14 mouse cellular contexts compared by ENCODE assay signal in genomic region chr5:130272344-130272743, GRCm38 (mm10). TPM values are rescaled to one million over a fixed set of nuclear protein-coding genes. Genes with fewer than 3 reads are reported as not detected.
DNase-seq lines count a peak whose midpoint lies in the region; ATAC-seq and TF ChIP-seq lines count a peak whose summit lies in the region.
"Had no signal": no experiment of that assay in that cellular context is flagged by ENCODE, and none has a peak within 500 bp of the region (broad histone marks: within the 10 kb centered on the region; RNA-seq: fewer than 3 reads in every experiment).

No protein-coding gene starts in this region.

- no peaks in the 10 kb centered on the region for H3K27me3 ChIP-seq in hindbrain, postnatal 0 days (ENCODE audit: insufficient read depth, low read length)
- no peaks in the 10 kb centered on the region for H3K27me3 ChIP-seq in hindbrain, embryonic 13.5 days
- H3K27me3 ChIP-seq in midbrain, postnatal 0 days (ENCODE audit: insufficient read depth, low read length) = no peaks in the 10 kb centered on the region
- no peaks in the 10 kb centered on the region for H3K27me3 ChIP-seq in midbrain, embryonic 11.5 days (ENCODE audit: control insufficient read depth, insufficient read depth, low read length)
- H3K27me3 ChIP-seq: heart, embryonic 15.5 days; midbrain, embryonic 15.5 days had no signal

- no peak overlapping the region for H3K27ac ChIP-seq in hindbrain, postnatal 0 days
- H3K27ac ChIP-seq in hindbrain, embryonic 13.5 days = no peak overlapping the region
- H3K27ac ChIP-seq in midbrain, postnatal 0 days (ENCODE audit: low read depth, low read length) = no peak overlapping the region
- no peak overlapping the region for H3K27ac ChIP-seq in midbrain, embryonic 11.5 days (ENCODE audit: low read depth, low read length)
- H3K27ac ChIP-seq: heart, embryonic 15.5 days; midbrain, embryonic 15.5 days had no signal

- peaks cover 12% of the 10 kb centered on the region for H3K36me3 ChIP-seq in hindbrain, postnatal 0 days (ENCODE audit: insufficient read depth, low read length)
- peaks cover 81% of the 10 kb centered on the region for H3K36me3 ChIP-seq in hindbrain, embryonic 13.5 days
- peaks cover 23% of the 10 kb centered on the region for H3K36me3 ChIP-seq in midbrain, postnatal 0 days (ENCODE audit: insufficient read depth, low read length)
- peaks cover 13% of the 10 kb centered on the region for H3K36me3 ChIP-seq in midbrain, embryonic 11.5 days (ENCODE audit: control insufficient read depth, insufficient read depth, low read length)

- H3K9me3 ChIP-seq in hindbrain, postnatal 0 days (ENCODE audit: low read length) = no peaks in the 10 kb centered on the region
- no peaks in the 10 kb centered on the region for H3K9me3 ChIP-seq in hindbrain, embryonic 13.5 days
- no peaks in the 10 kb centered on the region for H3K9me3 ChIP-seq in midbrain, postnatal 0 days (ENCODE audit: low read length)
- no peaks in the 10 kb centered on the region for H3K9me3 ChIP-seq in midbrain, embryonic 11.5 days (ENCODE audit: control insufficient read depth, low read length)
- H3K9me3 ChIP-seq: G1E; heart, embryonic 15.5 days; midbrain, embryonic 15.5 days had no signal

- ATAC-seq in hindbrain, postnatal 0 days = no peak
- no peak for ATAC-seq in hindbrain, embryonic 13.5 days (ENCODE audit: low FRiP score)
- no peak for ATAC-seq in midbrain, postnatal 0 days (ENCODE audit: low FRiP score)
- ATAC-seq in midbrain, embryonic 11.5 days (ENCODE audit: low FRiP score) = no peak
- ATAC-seq: midbrain, embryonic 15.5 days had no signal

- no peak overlapping the region for H3K4me3 ChIP-seq in hindbrain, postnatal 0 days (ENCODE audit: low read length)
- H3K4me3 ChIP-seq in hindbrain, embryonic 13.5 days = no peak overlapping the region
- H3K4me3 ChIP-seq in midbrain, postnatal 0 days (ENCODE audit: low read depth, low read length) = no peak overlapping the region
- no peak overlapping the region for H3K4me3 ChIP-seq in midbrain, embryonic 11.5 days (ENCODE audit: low read depth, low read length)
- H3K4me3 ChIP-seq: heart, embryonic 15.5 days; midbrain, embryonic 15.5 days had no signal

- H3K4me1 ChIP-seq in hindbrain, postnatal 0 days (ENCODE audit: insufficient read depth, low read length) = no peaks in the 10 kb centered on the region
- H3K4me1 ChIP-seq in hindbrain, embryonic 13.5 days (replicated peaks) = no peaks in the 10 kb centered on the region
- no peaks in the 10 kb centered on the region for H3K4me1 ChIP-seq in midbrain, postnatal 0 days (ENCODE audit: insufficient read depth, low read length)
- no peaks in the 10 kb centered on the region for H3K4me1 ChIP-seq in midbrain, embryonic 11.5 days (ENCODE audit: control insufficient read depth, insufficient read depth, low read length)
- H3K4me1 ChIP-seq: heart, embryonic 15.5 days; midbrain, embryonic 15.5 days had no signal

- TF ChIP-seq CTCF in hindbrain, postnatal 0 days (IDR thresholded peaks at IDR 0.05; ENCODE audit: low read depth) = peak; percentile 36; the same call in 1 of the 2 replicates
- peak; percentile 55 for TF ChIP-seq CTCF in midbrain, postnatal 0 days (IDR thresholded peaks at IDR 0.05)

- DNase-seq in hindbrain, postnatal 0 days (ENCODE audit: low spot score) = no peak
- no peak for DNase-seq in midbrain, postnatal 0 days (ENCODE audit: low spot score)
- no peak for DNase-seq in midbrain, embryonic 11.5 days (ENCODE audit: low spot score, missing footprints)
- DNase-seq in R1 (ENCODE audit: low read depth, low spot score) = peak; percentile 60
- peak; percentile 9 for DNase-seq in mesoderm, embryonic 11.5 days (ENCODE audit: low read depth, low spot score)
- no peak for DNase-seq in gastrocnemius, postnatal 10 days
- DNase-seq in kidney, postnatal 14 days = no peak
- DNase-seq: cerebellum, adult 11-12 months; lung, adult 18-20 months; thymus, postnatal 36 days had no signal

- WGBS in hindbrain, postnatal 0 days = 97% methylated on average over 1 of the region's 1 CpGs
- WGBS in hindbrain, embryonic 13.5 days = 91% methylated on average over 1 of the region's 1 CpGs
- WGBS in midbrain, postnatal 0 days = 100% methylated on average over 1 of the region's 1 CpGs
- WGBS in midbrain, embryonic 11.5 days = 83% methylated on average over 1 of the region's 1 CpGs

- no peak overlapping the region for H3K4me2 ChIP-seq in hindbrain, postnatal 0 days (ENCODE audit: low read depth, low read length)
- no peak overlapping the region for H3K4me2 ChIP-seq in hindbrain, embryonic 13.5 days
- H3K4me2 ChIP-seq in midbrain, postnatal 0 days (ENCODE audit: low read depth, low read length, poor library complexity, severe bottlenecking) = no peak overlapping the region
- no peak overlapping the region for H3K4me2 ChIP-seq in midbrain, embryonic 11.5 days
- H3K4me2 ChIP-seq: heart, embryonic 15.5 days; midbrain, embryonic 15.5 days had no signal

- H3K9ac ChIP-seq in hindbrain, postnatal 0 days (replicated peaks; ENCODE audit: low read length) = no peak overlapping the region
- H3K9ac ChIP-seq in hindbrain, embryonic 13.5 days = no peak overlapping the region
- no peak overlapping the region for H3K9ac ChIP-seq in midbrain, postnatal 0 days (replicated peaks; ENCODE audit: low read length, poor library complexity, severe bottlenecking)
- no peak overlapping the region for H3K9ac ChIP-seq in midbrain, embryonic 11.5 days (ENCODE audit: low read length)
- H3K9ac ChIP-seq: heart, embryonic 15.5 days; midbrain, embryonic 15.5 days had no signal

RNA-seq across cellular contexts. Expression of gene Tyw1, which starts 16.9 kb away (rescaled TPM):
- 20.5 and 22.7 TPM in 2 replicates for total RNA-seq in hindbrain, postnatal 0 days (2014; rRNA removed)
- 17.6 and 18.1 TPM in 2 replicates for polyA plus RNA-seq in hindbrain, postnatal 0 days (2015; fragmentation: Nextera tagmentation; extraction: Ambion mirVana)
- polyA plus RNA-seq in hindbrain, embryonic 13.5 days (2015; fragmentation: Nextera tagmentation; extraction: Ambion mirVana) = 24.6 and 25.8 TPM in 2 replicates
- total RNA-seq in midbrain, postnatal 0 days (2014; rRNA removed) = 18.3 and 21.3 TPM in 2 replicates
- polyA plus RNA-seq in midbrain, postnatal 0 days (2015; fragmentation: Nextera tagmentation; extraction: Ambion mirVana) = 16.3 and 18.0 TPM in 2 replicates
- 30.4 and 32.1 TPM in 2 replicates for polyA plus RNA-seq in midbrain, embryonic 11.5 days (2014; fragmentation: Nextera tagmentation; extraction: Ambion mirVana)
- total RNA-seq in gastrocnemius, postnatal 10 days (2021) = 1 to 10 TPM; 9.1 to 9.3 TPM

RNA-seq across cellular contexts. Expression of gene Sbds, which starts 17.0 kb away (rescaled TPM):
- 14.9 and 21.5 TPM in 2 replicates for total RNA-seq in hindbrain, postnatal 0 days (2014; rRNA removed)
- polyA plus RNA-seq in hindbrain, postnatal 0 days (2015; fragmentation: Nextera tagmentation; extraction: Ambion mirVana) = 52.3 and 57.2 TPM in 2 replicates
- polyA plus RNA-seq in hindbrain, embryonic 13.5 days (2015; fragmentation: Nextera tagmentation; extraction: Ambion mirVana) = 62.0 and 69.1 TPM in 2 replicates
- total RNA-seq in midbrain, postnatal 0 days (2014; rRNA removed) = 16.6 and 20.3 TPM in 2 replicates
- 39.8 and 46.4 TPM in 2 replicates for polyA plus RNA-seq in midbrain, postnatal 0 days (2015; fragmentation: Nextera tagmentation; extraction: Ambion mirVana)
- 66.3 and 72.2 TPM in 2 replicates for polyA plus RNA-seq in midbrain, embryonic 11.5 days (2014; fragmentation: Nextera tagmentation; extraction: Ambion mirVana)
- 10 to 100 TPM; 25.8 to 31.6 TPM for total RNA-seq in gastrocnemius, postnatal 10 days (2021)

RNA-seq across cellular contexts. Expression of gene Tmem248, which starts 55.5 kb away (rescaled TPM):
- 37.1 and 51.2 TPM in 2 replicates for total RNA-seq in hindbrain, postnatal 0 days (2014; rRNA removed)
- polyA plus RNA-seq in hindbrain, postnatal 0 days (2015; fragmentation: Nextera tagmentation; extraction: Ambion mirVana) = 26.5 and 30.5 TPM in 2 replicates
- 23.0 and 25.5 TPM in 2 replicates for polyA plus RNA-seq in hindbrain, embryonic 13.5 days (2015; fragmentation: Nextera tagmentation; extraction: Ambion mirVana)
- total RNA-seq in midbrain, postnatal 0 days (2014; rRNA removed) = 46.9 and 50.1 TPM in 2 replicates
- polyA plus RNA-seq in midbrain, postnatal 0 days (2015; fragmentation: Nextera tagmentation; extraction: Ambion mirVana) = 28.6 and 31.6 TPM in 2 replicates
- polyA plus RNA-seq in midbrain, embryonic 11.5 days (2014; fragmentation: Nextera tagmentation; extraction: Ambion mirVana) = 30.3 and 35.7 TPM in 2 replicates
- 10 to 100 TPM; 25.2 to 29.9 TPM for total RNA-seq in gastrocnemius, postnatal 10 days (2021)

Comparison
In these comparisons a context has a peak if more than half of its experiments do, and no peak if none do; other contexts are left out.
1. DNase-seq: peak in R1 (single experiment) and mesoderm, embryonic 11.5 days (single experiment); none in hindbrain, postnatal 0 days (single experiment), midbrain, postnatal 0 days (single experiment), midbrain, embryonic 11.5 days (single experiment), gastrocnemius, postnatal 10 days (single experiment) and kidney, postnatal 14 days (single experiment).